Mouse (Mus musculus) C2C12 (cell line): Measurements from ENCODE around the gene Klf11. TPM values are rescaled to one million over a fixed set of nuclear protein-coding genes. Genes with fewer than 3 reads are reported as not detected.

ENCODE experiments used
- H3K27me3 ChIP-seq: one replicate; pipeline ENCODE4 v1.6.1; 2011; ENCODE audit not compliant: control insufficient read depth, insufficient read depth, insufficient read length
- H3K36me3 ChIP-seq: one replicate; pipeline ENCODE4 v1.6.1; 2011; ENCODE audit not compliant: control insufficient read depth, insufficient read depth
- H3K4me3 ChIP-seq: one replicate; pipeline ENCODE4 v1.5.1; 2011; ENCODE audit warnings: mild to moderate bottlenecking, control low read depth; ENCODE audit not compliant: poor library complexity, insufficient read depth, severe bottlenecking
- H3K79me2 ChIP-seq: one replicate; pipeline ENCODE4 v1.6.1; 2011; ENCODE audit not compliant: control insufficient read depth, insufficient read depth
- H3K79me3 ChIP-seq: one replicate; pipeline ENCODE4 v1.6.1; 2011; ENCODE audit warnings: low read depth, control low read depth
- H3ac ChIP-seq: one replicate; pipeline ENCODE3; 2011; ENCODE audit warnings: low read depth; ENCODE audit not compliant: control insufficient read depth, insufficient read length
- CEBPB ChIP-seq: IDR thresholded peaks from one replicate; pipeline ENCODE4 v1.6.1; 2011; ENCODE audit warnings: low read depth, mild to moderate bottlenecking, control low read depth, moderate library complexity
- CTCF ChIP-seq: IDR thresholded peaks from one replicate; pipeline ENCODE4 v1.5.1; 2011; ENCODE audit not compliant: control insufficient read depth, insufficient read depth, insufficient read length
- FOSL1 ChIP-seq: IDR thresholded peaks from one replicate; pipeline ENCODE4 v1.8.0; 2011; ENCODE audit warnings: mild to moderate bottlenecking, low read length; ENCODE audit not compliant: poor library complexity, insufficient read depth, severe bottlenecking
- MAX ChIP-seq: IDR thresholded peaks from one replicate; pipeline ENCODE4 v1.6.1; 2011; ENCODE audit warnings: mild to moderate bottlenecking, control low read depth
- MYOD1 ChIP-seq: IDR thresholded peaks from one replicate; pipeline ENCODE4 v1.6.1; 2011; ENCODE audit warnings: low read depth; ENCODE audit not compliant: control insufficient read depth, insufficient read length
- MYOG ChIP-seq: IDR thresholded peaks from one replicate; pipeline ENCODE4 v1.6.1; 2011; ENCODE audit not compliant: control insufficient read depth, insufficient read length; ENCODE audit errors: extremely low read depth
- USF1 ChIP-seq: IDR thresholded peaks from one replicate; pipeline ENCODE4 v1.6.1; 2011; ENCODE audit warnings: low read depth, mild to moderate bottlenecking, control low read depth, moderate library complexity
- polyA plus RNA-seq: library from polyadenylated mRNA; unstranded; fragments of >200 nt; fragmentation: generic; extraction: Trizol; gene quantifications from one replicate; pipeline ENCODE4 v1.2.1, GENCODE M21; 2012; ENCODE audit warnings: missing spikeins

Klf11 gene
- polyA plus RNA-seq, 1 experiment = 3.9 TPM

DNA sequence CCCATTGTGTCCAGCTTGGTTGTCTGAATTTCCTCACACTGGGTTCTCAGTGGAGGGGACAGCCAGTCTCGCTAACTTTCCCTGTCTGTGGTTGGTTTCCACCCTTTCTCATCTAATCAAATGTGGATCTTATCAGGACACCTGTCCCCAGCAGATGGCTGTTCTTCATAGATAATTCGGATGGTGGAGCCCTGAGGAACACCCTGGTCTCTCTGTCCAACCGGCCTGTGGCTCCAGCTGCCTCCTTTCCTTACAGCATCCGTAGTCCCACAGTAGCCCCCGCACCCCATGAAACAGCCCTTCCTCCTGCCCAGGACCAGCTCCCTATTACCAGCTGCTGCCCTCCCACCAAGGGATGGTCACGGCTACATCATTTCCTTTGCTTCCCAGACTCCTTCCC lies 5.2 kb upstream of the Klf11 start:
- Histone ChIP-seq H3K79me3 (no peaks in the 10 kb centered on the region), H3K27me3 (no peaks in the 10 kb centered on the region)
- TF ChIP-seq MYOD1 = no peak

DNA sequence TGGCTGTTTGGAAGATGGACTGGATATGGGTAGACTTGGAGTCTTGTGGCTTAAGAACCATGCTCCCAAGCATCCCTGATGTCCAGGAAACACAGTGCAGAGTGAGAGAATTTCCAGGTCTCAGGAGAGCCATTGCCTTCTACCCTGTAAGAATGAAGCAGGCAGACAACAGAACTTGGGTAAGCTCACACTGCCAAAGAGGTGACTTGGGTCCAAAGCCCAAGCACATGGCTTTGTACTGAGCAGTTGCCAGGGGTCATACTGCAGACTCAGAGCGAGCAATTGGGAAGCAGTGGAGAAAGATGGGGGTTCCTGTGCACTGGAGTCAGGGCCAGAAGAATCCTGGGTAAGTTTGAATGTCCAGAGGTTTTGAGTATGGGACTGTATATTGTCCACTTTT lies 3.0 kb upstream of the Klf11 start:
- H3K79me3 ChIP-seq = no peaks in the 10 kb centered on the region
- H3K27me3 ChIP-seq = no peaks in the 10 kb centered on the region
- no peak overlapping the region for H3ac ChIP-seq
- H3K79me2 ChIP-seq = peaks cover 13% of the 10 kb centered on the region
- TF ChIP-seq FOSL1 = no peak
- no peak for TF ChIP-seq CEBPB
- no peak for TF ChIP-seq CTCF
- TF ChIP-seq MYOG = no peak
- no peak for TF ChIP-seq MAX
- no peak for TF ChIP-seq MYOD1
- H3K36me3 ChIP-seq = no peaks in the 10 kb centered on the region
- no peak overlapping the region for H3K4me3 ChIP-seq

More for the DNA sequence above, 5.2 kb upstream of the Klf11 start:
- Histone ChIP-seq H3K4me3 (no peak overlapping the region), H3ac (no peak overlapping the region), H3K79me2 (no peaks in the 10 kb centered on the region), H3K36me3 (no peaks in the 10 kb centered on the region)

DNA sequence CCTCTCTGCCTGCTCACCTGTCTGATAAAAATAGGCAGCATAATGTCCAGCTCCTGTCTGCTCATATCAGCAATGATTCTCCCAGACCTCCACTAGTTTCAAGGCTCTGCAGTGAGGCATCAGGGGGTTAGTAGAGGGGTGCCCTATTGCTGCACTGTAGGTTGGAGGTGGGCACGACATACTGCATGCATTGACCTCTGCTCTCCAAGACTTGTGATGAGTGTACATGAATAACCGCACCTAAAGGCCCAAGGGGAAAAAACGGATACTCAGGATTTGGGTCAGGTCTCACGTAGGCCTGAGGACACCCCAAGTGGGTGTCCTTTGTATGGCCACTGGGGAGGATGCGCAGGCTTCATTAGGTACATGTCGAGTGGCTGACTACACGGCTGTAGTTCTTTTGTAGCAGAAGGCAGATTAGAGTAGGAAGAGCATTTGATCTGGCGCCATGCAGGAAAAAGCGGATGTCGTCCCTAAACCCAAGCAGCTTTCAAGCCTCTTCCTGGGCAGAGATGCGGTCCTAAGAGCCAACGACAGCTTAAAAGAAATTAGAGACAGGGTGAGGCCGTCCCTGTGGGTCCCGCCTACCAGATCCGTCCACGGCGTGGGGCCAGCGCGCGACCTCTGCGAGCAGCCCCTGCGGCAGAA lies 535 bp upstream of the Klf11 start:
- no peak for TF ChIP-seq MAX
- no peak for TF ChIP-seq CEBPB
- no peak for TF ChIP-seq CTCF
- no peak for TF ChIP-seq MYOG
- TF ChIP-seq FOSL1 = no peak
- TF ChIP-seq MYOD1 = no peak
- TF ChIP-seq USF1 = no peak
- peak overlapping the region; percentile 21 for H3K4me3 ChIP-seq
- peak overlapping the region; percentile 65 for H3ac ChIP-seq
- no peaks in the 10 kb centered on the region for H3K79me3 ChIP-seq
- H3K27me3 ChIP-seq = no peaks in the 10 kb centered on the region
- H3K36me3 ChIP-seq = peaks cover 3% of the 10 kb centered on the region
- peaks cover 18% of the 10 kb centered on the region for H3K79me2 ChIP-seq

DNA sequence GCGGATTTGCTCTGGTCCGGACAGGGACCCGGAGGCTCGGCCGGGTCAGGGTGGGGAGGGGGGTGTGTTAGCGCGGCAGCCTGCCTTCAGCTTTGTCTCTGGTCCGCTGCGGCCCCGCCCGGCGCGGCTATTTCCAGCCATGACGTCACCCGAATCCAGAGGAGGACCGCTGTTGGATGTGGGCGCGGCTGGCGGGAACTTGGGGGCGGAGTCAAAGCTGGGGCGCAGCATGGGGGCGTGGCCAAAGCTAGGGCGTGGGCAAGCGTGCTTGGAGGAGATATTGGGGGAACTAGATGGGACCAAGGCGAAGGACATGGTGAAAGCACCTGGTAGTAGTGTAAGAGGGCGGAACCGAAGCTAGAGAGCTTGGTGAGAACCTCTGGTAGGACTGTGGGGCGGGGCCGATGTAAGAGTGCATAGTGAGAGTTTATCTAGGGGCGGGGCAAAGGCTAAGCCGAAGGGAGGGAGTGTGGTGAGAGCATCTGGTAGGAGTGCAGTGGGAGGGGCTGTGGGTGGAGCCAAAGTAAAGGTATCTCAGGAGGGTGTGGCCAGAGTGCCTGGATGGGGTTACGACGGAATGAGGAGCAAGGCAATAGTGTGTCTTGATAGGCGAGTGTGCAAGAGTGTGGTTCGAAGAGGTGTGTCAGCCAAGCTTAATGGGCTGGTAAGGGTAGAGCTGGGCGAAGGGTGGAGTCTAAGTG lies 718 bp downstream of the Klf11 start:
- Histone ChIP-seq H3K79me2 (peaks cover 18% of the 10 kb centered on the region), H3K36me3 (peaks cover 4% of the 10 kb centered on the region), H3ac (peak overlapping the region; percentile 76), H3K27me3 (no peaks in the 10 kb centered on the region), H3K79me3 (no peaks in the 10 kb centered on the region), H3K4me3 (peak overlapping the region; percentile 56)
- TF ChIP-seq CEBPB (no peak), USF1 (no peak), MYOG (no peak), CTCF (no peak), FOSL1 (no peak), MYOD1 (no peak), MAX (no peak)

DNA sequence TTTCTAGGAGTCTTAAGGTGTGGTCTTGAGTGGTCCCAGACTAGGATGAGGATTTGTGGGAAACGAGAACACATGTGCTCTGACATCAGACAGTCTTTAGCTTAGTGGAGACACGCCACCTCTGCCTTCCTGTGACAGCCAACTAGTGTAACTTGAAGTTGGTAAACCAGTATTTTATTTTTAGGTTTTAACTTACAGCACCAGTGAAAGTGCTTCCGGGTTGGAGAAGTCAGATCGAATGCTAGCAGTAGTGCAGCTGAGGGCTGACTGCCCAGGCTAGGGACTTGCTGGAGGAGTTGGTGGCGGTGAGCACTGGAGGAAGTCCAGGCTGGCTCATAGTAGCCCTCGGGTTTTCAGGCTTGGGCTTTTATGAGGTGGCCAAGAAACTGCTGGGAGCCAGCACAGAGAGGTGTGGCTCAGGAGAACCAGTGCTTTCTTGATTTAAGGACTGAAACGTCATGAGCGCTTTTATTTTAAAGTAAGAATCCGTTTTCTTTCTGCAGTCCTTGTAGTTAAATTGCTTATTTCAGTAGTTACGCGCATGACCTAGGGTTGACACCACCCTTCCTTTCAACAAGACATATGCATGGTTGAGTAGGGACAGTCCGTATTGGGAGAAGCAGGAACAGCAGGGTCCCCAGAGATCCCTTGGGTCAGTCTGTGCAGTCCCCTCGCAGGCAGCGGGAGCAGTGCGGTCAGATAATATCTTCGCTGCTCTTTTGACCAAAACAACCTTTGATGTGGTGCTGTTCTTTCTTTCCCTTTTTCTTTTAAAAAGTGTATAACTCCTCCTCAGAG lies 3.2 kb downstream of the Klf11 start:
- H3K79me2 ChIP-seq = peaks cover 18% of the 10 kb centered on the region
- H3K27me3 ChIP-seq = no peaks in the 10 kb centered on the region
- TF ChIP-seq CEBPB = no peak
- TF ChIP-seq MYOG = no peak
- no peak for TF ChIP-seq MYOD1
- no peak for TF ChIP-seq MAX
- no peak for TF ChIP-seq CTCF
- no peak for TF ChIP-seq USF1
- TF ChIP-seq FOSL1 = no peak
- no peak overlapping the region for H3K4me3 ChIP-seq
- peaks cover 4% of the 10 kb centered on the region for H3K36me3 ChIP-seq
- no peak overlapping the region for H3ac ChIP-seq
- no peaks in the 10 kb centered on the region for H3K79me3 ChIP-seq
